Mouse (Mus musculus) frontal cortex, postnatal 10 days (tissue): ENCODE measurements around the gene Gsg1l.

Experiments
- DNase-seq, 2 experiments: peaks; one replicate each; pipeline ENCODE4 v3.0.0; 2022; ENCODE audit warnings: low spot score in 2 of 2, mixed read lengths in 1 of 2

Gsg1l gene

GRCm38 (mm10) chr7:126082286-126082741, at the start of gene Gsg1l:
Gene Gsg1l, minus strand, starts transcription at chr7:126082411.
- peak in 1 of 2 experiments; percentile 47 for DNase-seq

GRCm38 (mm10) chr7:126127673-126128072, 45.5 kb upstream of the Gsg1l start:
- no peak for DNase-seq

- no peak for DNase-seq
Observed at GRCm38 (mm10) chr7:126126502-126126901, 44.3 kb upstream of the Gsg1l start.

GRCm38 (mm10) chr7:126121533-126121932, 39.3 kb upstream of the Gsg1l start:
- DNase-seq: no peak

- DNase-seq: no peak
Observed at GRCm38 (mm10) chr7:126119819-126120218, 37.6 kb upstream of the Gsg1l start.

- no peak for DNase-seq
Observed at GRCm38 (mm10) chr7:126113263-126113662, 31.1 kb upstream of the Gsg1l start.

- DNase-seq: no peak
Observed at GRCm38 (mm10) chr7:126111230-126111629, 29.0 kb upstream of the Gsg1l start.

- DNase-seq: no peak
Observed at GRCm38 (mm10) chr7:126109898-126110297, 27.7 kb upstream of the Gsg1l start.

GRCm38 (mm10) chr7:126100440-126100839, 18.2 kb upstream of the Gsg1l start:
- DNase-seq: no peak

GRCm38 (mm10) chr7:126099835-126100234, 17.6 kb upstream of the Gsg1l start:
- DNase-seq: no peak

GRCm38 (mm10) chr7:126099163-126099775, 17.1 kb upstream of the Gsg1l start:
- DNase-seq: no peak

GRCm38 (mm10) chr7:126097219-126097915, 15.2 kb upstream of the Gsg1l start:
- DNase-seq: no peak

GRCm38 (mm10) chr7:126096596-126096995, 14.4 kb upstream of the Gsg1l start:
- no peak for DNase-seq

- DNase-seq: no peak
Observed at GRCm38 (mm10) chr7:126094738-126095137, 12.5 kb upstream of the Gsg1l start.

GRCm38 (mm10) chr7:126093162-126093561, 11.0 kb upstream of the Gsg1l start:
- no peak for DNase-seq

GRCm38 (mm10) chr7:126089782-126090181, 7.6 kb upstream of the Gsg1l start:
- DNase-seq: peak in 1 of 2 experiments; percentile 53

- DNase-seq: no peak
Observed at GRCm38 (mm10) chr7:126088155-126088554, 5.9 kb upstream of the Gsg1l start.

- no peak for DNase-seq
Observed at GRCm38 (mm10) chr7:126087602-126088001, 5.4 kb upstream of the Gsg1l start.

GRCm38 (mm10) chr7:126086321-126086741, 4.1 kb upstream of the Gsg1l start:
- DNase-seq: no peak

- DNase-seq: no peak
Observed at GRCm38 (mm10) chr7:126085154-126085553, 2.9 kb upstream of the Gsg1l start.

GRCm38 (mm10) chr7:126083980-126084348, 1.8 kb upstream of the Gsg1l start:
- no peak for DNase-seq

GRCm38 (mm10) chr7:126083341-126083979, 1.2 kb upstream of the Gsg1l start:
- DNase-seq: no peak
